Mouse (Mus musculus) neural tube, embryonic 11.5 days (tissue): ENCODE measurements around the gene Hist1h3a. TPM values are rescaled to one million over a fixed set of nuclear protein-coding genes. Genes with fewer than 3 reads are reported as not detected.
"Not testable (repeated sequence)": the region's sequence is repeated elsewhere in the genome, so short reads cannot be mapped to it uniquely, and the experiment has no call there.

Experiments
- ATAC-seq: fragments of 200-750 bp; cut with Nextera tagmentation; 2 replicates; pipeline ENCODE4 v1.8.0; 2017; ENCODE audit warnings: moderate number of reproducible peaks, mild to moderate bottlenecking, moderate TSS enrichment, moderate library complexity; ENCODE audit not compliant: insufficient read depth, low FRiP score, low TSS enrichment
- DNase-seq: peaks from one replicate; pipeline ENCODE4 v3.0.0-alpha.2; 2015; ENCODE audit warnings: low spot score
- H3K27ac ChIP-seq: fragments of 300-500 bp; sonication (generic); 2 replicates; pipeline ENCODE4 v1.5.1; 2014; ENCODE audit warnings: low read depth, mild to moderate bottlenecking, low read length
- H3K27me3 ChIP-seq: fragments of 300-500 bp; sonication (generic); 2 replicates; pipeline ENCODE4 v1.6.1; 2014; ENCODE audit warnings: mild to moderate bottlenecking, low read length, mixed read lengths; ENCODE audit not compliant: control insufficient read depth, insufficient read depth
- H3K36me3 ChIP-seq: fragments of 300-500 bp; sonication (generic); 2 replicates; pipeline ENCODE4 v1.6.1; 2014; ENCODE audit warnings: mild to moderate bottlenecking, low read length, moderate library complexity, mixed read lengths; ENCODE audit not compliant: control insufficient read depth, insufficient read depth
- H3K4me1 ChIP-seq: fragments of 300-500 bp; sonication (generic); 2 replicates; pipeline ENCODE4 v1.6.1; 2014; ENCODE audit warnings: low read length, mixed read lengths; ENCODE audit not compliant: control insufficient read depth, insufficient read depth
- H3K4me2 ChIP-seq: fragments of 300-500 bp; sonication (generic); 2 replicates; pipeline ENCODE4 v1.6.1; 2014; ENCODE audit warnings: low read depth, mild to moderate bottlenecking, moderate library complexity
- H3K4me3 ChIP-seq: fragments of 300-500 bp; sonication (generic); 2 replicates; pipeline ENCODE4 v1.5.1; 2014; ENCODE audit warnings: low read depth, low read length
- H3K9ac ChIP-seq: fragments of 300-500 bp; sonication (generic); 2 replicates; pipeline ENCODE4 v1.6.1; 2014; ENCODE audit warnings: mild to moderate bottlenecking, low read length
- H3K9me3 ChIP-seq: fragments of 300-500 bp; sonication (generic); 2 replicates; pipeline ENCODE4 v1.6.1; 2016; ENCODE audit warnings: low read length; ENCODE audit not compliant: control insufficient read depth
- WGBS: fragments of 180-500 bp; shearing (Covaris S2); extraction: QIAGEN DNeasy Blood & Tissue Kit; methylation state at CpG from one replicate; pipeline ENCODE4 v1.1.7; 2014; 5-methylcytosine and 5-hydroxymethylcytosine counted together
- polyA plus RNA-seq: library from polyadenylated mRNA; unstranded; fragments of >200 nt; fragmentation: Nextera tagmentation; extraction: Ambion mirVana; gene quantifications from 2 replicates; pipeline ENCODE4 v1.2.1, GENCODE M21; 2014

The Hist1h3a gene
- polyA plus RNA-seq, 1 experiment from 2014 or later = 2.3 TPM

GRCm38 (mm10) chr13:23746201-23747080 lies 15.7 kb downstream of the Hist1h3a start, which contains the start of gene Hist1h2bb:
TSS of gene Hist1h2bb (plus strand) at chr13:23746734.
- DNase-seq (peak; percentile 82), ATAC-seq (peak; percentile 89)
- H3K9me3 ChIP-seq, H3K36me3 ChIP-seq, H3K27me3 ChIP-seq: not testable (repeated sequence)
- Histone ChIP-seq H3K4me2 (peak within 1 kb of the TSS; percentile 58), H3K27ac (peak within 1 kb of the TSS; percentile 98), H3K4me1 (peaks cover 13% of the 10 kb centered on the region; the same call in 1 of the 2 replicates), H3K4me3 (peak within 1 kb of the TSS; percentile 36), H3K9ac (peak within 1 kb of the TSS; percentile 63)
- under 1% methylated on average over 36 of the region's 58 CpGs for WGBS

DNA sequence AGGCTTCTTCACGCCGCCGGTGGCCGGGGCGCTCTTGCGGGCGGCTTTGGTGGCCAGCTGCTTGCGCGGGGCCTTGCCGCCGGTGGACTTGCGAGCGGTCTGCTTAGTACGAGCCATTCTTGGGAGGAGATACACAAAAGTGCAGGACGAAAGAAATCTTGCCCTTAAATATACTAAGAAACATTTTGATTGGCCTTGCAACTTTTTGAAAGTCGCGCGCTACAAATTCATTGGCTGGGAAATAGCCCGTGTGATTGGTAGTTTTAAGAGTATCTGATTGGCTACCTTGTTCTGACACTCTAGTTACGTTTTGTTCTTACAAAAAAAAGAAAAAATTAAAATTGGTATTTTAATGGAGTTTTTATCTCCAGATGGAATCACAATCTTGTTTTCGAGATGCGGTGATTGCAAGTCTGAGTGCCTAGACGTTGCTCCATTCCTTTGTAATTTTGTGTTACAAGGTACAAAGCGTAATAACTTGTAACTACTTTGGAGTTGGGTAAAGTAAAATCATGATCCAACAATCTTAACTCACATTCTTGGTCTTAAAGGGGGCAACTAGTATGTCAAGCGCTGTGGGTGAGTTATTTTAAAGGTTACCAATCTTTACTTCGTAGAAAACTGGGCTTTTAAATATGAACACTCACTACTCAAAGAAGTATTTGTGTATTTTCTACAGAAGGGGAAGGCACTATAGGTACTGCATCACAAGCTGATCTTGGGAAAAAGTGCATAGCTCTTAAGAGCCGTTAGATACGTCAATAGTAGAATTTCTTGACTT lies 16.6 kb downstream of the Hist1h3a start, which contains the start of gene Hist1h3c:
Hist1h3c (minus strand) TSS at position 222 of the 781 bp plus-strand sequence.
- peak; percentile 76 for ATAC-seq
- Histone ChIP-seq H3K4me2 (peak within 1 kb of the TSS; percentile 58), H3K27me3 (no peaks in the 10 kb centered on the region), H3K9me3 (no peaks in the 10 kb centered on the region), H3K9ac (peak within 1 kb of the TSS; percentile 63), H3K36me3 (no peaks in the 10 kb centered on the region), H3K4me3 (peak within 1 kb of the TSS; percentile 36), H3K27ac (peak within 1 kb of the TSS; percentile 98), H3K4me1 (peaks cover 13% of the 10 kb centered on the region; the same call in 1 of the 2 replicates)
- WGBS = under 1% methylated on average over 24 of the region's 28 CpGs
- peak; percentile 87 for DNase-seq

GRCm38 (mm10) chr13:23744421-23745380 lies 17.5 kb downstream of the Hist1h3a start:
- ATAC-seq = no peak
- Histone ChIP-seq H3K27me3 (no peaks in the 10 kb centered on the region), H3K9ac (peak overlapping the region; percentile 60), H3K4me3 (peak overlapping the region; percentile 32), H3K27ac (peak overlapping the region; percentile 70; the same call in 1 of the 2 replicates), H3K36me3 (no peaks in the 10 kb centered on the region), H3K9me3 (no peaks in the 10 kb centered on the region), H3K4me1 (peaks cover 16% of the 10 kb centered on the region; the same call in 1 of the 2 replicates), H3K4me2 (peak overlapping the region; percentile 58)
- no peak for DNase-seq
- 3% methylated on average over 20 of the region's 36 CpGs for WGBS

GRCm38 (mm10) chr13:23743963-23744362 lies 18.2 kb downstream of the Hist1h3a start:
- H3K9ac ChIP-seq = no peak overlapping the region; the same call in 1 of the 2 replicates
- peak overlapping the region; percentile 11; the same call in 1 of the 2 replicates for H3K4me2 ChIP-seq
- H3K27me3 ChIP-seq = no peaks in the 10 kb centered on the region
- DNase-seq (no peak), ATAC-seq (no peak)
- H3K4me3 ChIP-seq = peak overlapping the region; percentile 32; the same call in 1 of the 2 replicates
- WGBS = 53% methylated on average over 4 of the region's 4 CpGs
- H3K36me3 ChIP-seq = no peaks in the 10 kb centered on the region
- no peaks in the 10 kb centered on the region for H3K9me3 ChIP-seq
- H3K4me1 ChIP-seq = peaks cover 18% of the 10 kb centered on the region; the same call in 1 of the 2 replicates
- H3K27ac ChIP-seq = peak overlapping the region; percentile 70; the same call in 1 of the 2 replicates

GRCm38 (mm10) chr13:23743215-23743614 lies 19.0 kb downstream of the Hist1h3a start:
- H3K36me3 ChIP-seq = no peaks in the 10 kb centered on the region
- no peaks in the 10 kb centered on the region for H3K9me3 ChIP-seq
- H3K4me1 ChIP-seq = peaks cover 18% of the 10 kb centered on the region; the same call in 1 of the 2 replicates
- no peak overlapping the region for H3K4me3 ChIP-seq
- whole genome bisulfite sequencing = 91% methylated on average over 5 of the region's 5 CpGs
- H3K9ac ChIP-seq = no peak overlapping the region
- H3K27me3 ChIP-seq = no peaks in the 10 kb centered on the region
- no peak overlapping the region for H3K4me2 ChIP-seq
- no peak for ATAC-seq
- no peak for DNase-seq
- no peak overlapping the region for H3K27ac ChIP-seq

DNA sequence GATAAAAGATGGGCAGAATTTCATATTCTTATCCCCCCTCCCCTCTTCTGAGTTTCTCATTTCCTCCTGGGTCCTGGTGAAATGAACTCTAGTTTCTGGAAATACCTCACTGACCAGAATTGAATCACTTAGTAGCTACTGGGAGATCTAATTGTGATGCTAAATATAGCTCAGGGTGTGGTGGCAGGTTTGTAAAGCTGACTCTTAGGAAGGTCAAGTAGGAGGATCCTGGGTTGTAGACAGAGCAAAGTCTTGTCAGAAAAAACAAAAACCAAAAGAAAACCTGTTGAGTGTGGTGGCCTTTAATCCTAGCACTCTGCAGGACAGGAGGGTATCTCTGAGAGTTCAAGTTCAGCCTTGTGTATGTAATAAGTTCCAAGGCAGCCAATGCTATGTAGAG lies 20.2 kb downstream of the Hist1h3a start:
- Histone ChIP-seq H3K4me1 (peaks cover 10% of the 10 kb centered on the region; the same call in 1 of the 2 replicates), H3K4me2 (no peak overlapping the region), H3K27ac (no peak overlapping the region), H3K9ac (no peak overlapping the region), H3K9me3 (no peaks in the 10 kb centered on the region), H3K4me3 (no peak overlapping the region), H3K27me3 (no peaks in the 10 kb centered on the region), H3K36me3 (no peaks in the 10 kb centered on the region)
- DNase-seq = no peak
- ATAC-seq = no peak

DNA sequence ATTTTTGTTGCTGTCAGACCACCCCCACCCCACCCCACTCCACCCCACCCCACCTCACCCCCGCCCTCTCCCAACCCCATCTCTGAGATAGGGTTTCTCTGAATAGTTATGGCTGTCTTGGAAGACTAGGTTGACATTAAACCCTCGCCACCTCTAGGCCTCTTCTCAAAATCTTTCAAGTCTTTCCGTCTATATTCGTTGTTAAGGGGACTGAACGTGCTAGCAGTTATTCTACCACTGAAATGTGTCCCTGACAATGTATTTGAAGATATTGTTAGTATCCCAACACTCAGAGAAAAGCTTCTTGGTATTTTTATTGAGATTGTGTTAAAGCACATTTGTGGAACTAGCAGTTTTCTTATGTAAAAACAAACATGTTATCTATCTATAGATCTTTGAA lies 21.3 kb downstream of the Hist1h3a start:
- H3K9me3 ChIP-seq = no peaks in the 10 kb centered on the region
- DNase-seq (no peak), ATAC-seq (no peak)
- H3K36me3 ChIP-seq = no peaks in the 10 kb centered on the region
- WGBS = 68% methylated on average over 5 of the region's 5 CpGs
- peaks cover 10% of the 10 kb centered on the region; the same call in 1 of the 2 replicates for H3K4me1 ChIP-seq
- no peaks in the 10 kb centered on the region for H3K27me3 ChIP-seq
- peak overlapping the region; percentile 93; the same call in 1 of the 2 replicates for H3K4me2 ChIP-seq
- H3K9ac ChIP-seq = no peak overlapping the region
- H3K4me3 ChIP-seq = no peak overlapping the region
- no peak overlapping the region for H3K27ac ChIP-seq
